Mouse (Mus musculus) small intestine, adult 10 weeks (tissue): ENCODE measurements around the gene Cftr. TPM values are rescaled to one million over a fixed set of nuclear protein-coding genes. Genes with fewer than 3 reads are reported as not detected.

Source experiments
- polyA plus RNA-seq: library from polyadenylated mRNA; stranded (reverse); fragments of 350-450 nt; fragmentation: Illumina TruSeq; extraction: RNeasy Lipid Tissue Mini Kit (QIAGEN cat#74804); gene quantifications from one replicate; pipeline ENCODE4 v1.2.3, GENCODE M21; 2014; ENCODE audit warnings: low replicate concordance

Gene Cftr
- 117 TPM for polyA plus RNA-seq

DNA sequence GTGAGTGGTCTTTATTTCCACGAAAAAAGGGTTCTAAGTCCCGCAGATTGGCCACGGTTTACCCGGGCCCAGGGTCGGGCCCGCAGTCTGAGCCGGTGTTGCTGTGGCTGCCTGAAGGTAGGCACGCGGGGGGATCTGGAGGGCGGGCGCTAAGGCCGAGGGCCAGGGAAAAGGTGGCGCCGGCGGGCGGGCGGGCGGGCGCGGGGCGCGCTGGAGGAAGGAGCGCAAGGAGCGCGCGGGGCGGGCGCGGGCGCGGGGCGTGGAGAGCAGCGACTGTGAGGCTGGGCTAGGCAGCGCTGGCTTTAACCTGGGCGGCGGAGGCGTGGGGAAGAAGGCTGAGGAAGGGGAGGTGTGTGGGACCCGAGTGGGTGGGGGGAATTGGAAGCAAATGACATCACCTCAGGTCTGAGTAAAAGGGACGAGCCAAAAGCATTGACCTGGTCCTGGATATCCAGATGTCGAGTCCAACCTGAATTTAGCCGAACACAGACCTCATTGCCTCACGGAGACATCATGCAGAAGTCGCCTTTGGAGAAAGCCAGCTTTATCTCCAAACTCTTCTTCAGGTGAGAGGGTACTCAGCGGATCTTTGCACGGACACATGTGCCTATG, at the start of gene Cftr:
TSS of gene Cftr (plus strand) at position 377 of the 612 bp plus-strand sequence.

Other genes starting within 250 kb of the Cftr start
- 0.19 TPM for gene Wnt2, start 140.1 kb upstream of the Cftr start, polyA plus RNA-seq
- 0.22 TPM for gene Asz1, start 61.6 kb upstream of the Cftr start, polyA plus RNA-seq